Mouse (Mus musculus): ENCODE data around the gene Rasa3. TPM values are rescaled to one million over a fixed set of nuclear protein-coding genes. Genes with fewer than 3 reads are reported as not detected.

Rasa3 gene
- total RNA-seq, 2 experiments from 2014 or later, result 7.5 to 11.8 TPM

DNA sequence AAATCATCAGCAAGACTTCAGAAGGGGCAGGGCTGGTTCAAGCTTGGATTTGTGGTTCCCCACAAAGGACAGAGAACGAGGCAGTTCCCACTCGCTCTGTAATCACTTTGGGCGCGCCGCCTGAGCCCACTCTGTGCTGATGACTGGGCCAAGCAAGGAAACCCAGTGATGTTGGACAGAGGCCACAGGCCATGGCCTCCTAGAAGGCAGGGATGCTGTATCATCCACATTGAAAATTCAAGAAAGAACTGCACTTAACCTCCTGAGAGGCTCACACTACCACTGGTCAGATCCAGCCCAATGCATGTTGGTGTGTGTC, 22.4 kb downstream of the Rasa3 start:
- DNase-seq, result no peak
- intact Hi-C loops (cut with DNase I), result no loop called here

DNA sequence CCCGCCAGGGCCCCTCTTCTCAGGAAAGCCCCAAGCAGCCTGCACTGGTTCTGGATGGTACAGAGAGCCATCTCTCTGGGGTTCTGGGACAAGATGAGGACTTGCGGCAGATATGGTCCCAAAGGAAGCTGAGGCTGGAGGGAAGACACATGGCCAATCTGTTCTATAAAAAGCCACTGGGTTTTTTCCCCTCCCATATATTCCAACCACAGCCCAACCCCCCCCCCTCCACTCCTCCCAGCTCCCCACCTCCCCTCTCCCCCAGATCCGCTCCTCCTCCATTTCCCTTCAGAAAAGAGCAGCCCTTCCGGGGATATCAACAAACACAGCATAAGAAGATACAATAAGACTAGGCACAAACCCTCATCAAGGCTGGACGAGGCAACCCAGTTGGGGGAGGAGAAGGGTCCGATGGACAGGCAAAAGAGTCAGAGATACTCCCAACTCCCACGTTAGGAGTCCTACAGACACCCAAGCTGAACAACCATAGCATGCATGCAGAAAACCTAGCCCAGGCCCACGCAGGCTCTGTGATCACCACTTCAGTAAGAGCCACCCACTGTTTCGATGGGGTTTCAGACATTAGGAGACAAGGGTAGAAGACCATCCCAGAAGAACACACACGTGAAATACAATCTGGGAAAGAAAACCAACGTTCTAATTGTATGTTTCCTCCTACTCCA, 22.9 kb downstream of the Rasa3 start:
- DNase-seq, result no peak
- intact Hi-C loops (cut with DNase I), result no loop called here

DNA sequence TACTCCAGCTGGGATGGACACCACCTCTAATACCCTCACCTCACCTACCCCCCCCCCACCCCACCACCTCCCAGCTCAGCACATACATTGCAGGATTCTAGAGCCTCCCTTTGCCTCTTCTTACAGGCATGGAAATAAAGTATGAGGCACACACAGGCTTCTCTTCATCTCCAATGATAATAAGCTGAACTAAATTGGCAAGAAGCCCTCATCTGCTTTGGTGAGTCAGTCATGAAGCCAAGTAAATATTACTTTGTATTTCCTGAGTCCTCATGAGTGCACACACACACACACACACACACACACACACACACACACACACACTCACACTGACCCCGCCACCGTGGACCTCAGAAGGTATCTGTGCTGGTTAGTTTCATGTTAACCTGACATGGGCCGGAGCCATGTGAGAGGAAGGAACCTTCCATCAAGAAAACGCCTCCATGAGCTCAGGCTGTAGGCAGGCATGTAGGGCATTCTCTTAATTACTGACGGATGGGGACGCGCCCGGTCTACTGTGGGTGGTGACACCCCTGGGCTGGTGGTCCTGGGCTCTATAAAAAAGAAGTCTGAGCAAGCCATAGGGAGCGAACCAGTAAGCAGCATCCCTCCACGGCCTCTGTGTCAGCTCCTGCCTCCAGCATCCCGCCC, 26.7 kb downstream of the Rasa3 start:
- intact Hi-C loops (cut with DNase I), result no loop called here
- DNase-seq, result no peak

DNA sequence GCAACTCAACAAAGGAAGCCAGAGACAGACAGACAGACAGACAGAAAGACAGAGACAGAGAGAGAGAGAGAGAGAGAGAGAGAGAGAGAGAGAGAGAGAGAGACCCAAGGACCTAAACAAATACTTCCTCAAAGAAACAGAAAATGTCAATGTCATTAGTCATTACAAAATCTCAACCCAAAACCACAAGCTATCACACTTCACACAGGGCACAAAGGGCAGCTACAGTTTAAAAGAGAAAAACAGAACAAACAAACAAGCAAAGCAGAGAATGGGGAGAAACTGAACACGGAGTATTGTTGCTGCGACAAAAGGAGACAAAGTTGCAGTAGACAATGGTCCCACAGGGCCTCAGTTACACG, 28.3 kb downstream of the Rasa3 start:
- intact Hi-C loops (cut with DNase I), result no loop called here
- no peak for DNase-seq

DNA sequence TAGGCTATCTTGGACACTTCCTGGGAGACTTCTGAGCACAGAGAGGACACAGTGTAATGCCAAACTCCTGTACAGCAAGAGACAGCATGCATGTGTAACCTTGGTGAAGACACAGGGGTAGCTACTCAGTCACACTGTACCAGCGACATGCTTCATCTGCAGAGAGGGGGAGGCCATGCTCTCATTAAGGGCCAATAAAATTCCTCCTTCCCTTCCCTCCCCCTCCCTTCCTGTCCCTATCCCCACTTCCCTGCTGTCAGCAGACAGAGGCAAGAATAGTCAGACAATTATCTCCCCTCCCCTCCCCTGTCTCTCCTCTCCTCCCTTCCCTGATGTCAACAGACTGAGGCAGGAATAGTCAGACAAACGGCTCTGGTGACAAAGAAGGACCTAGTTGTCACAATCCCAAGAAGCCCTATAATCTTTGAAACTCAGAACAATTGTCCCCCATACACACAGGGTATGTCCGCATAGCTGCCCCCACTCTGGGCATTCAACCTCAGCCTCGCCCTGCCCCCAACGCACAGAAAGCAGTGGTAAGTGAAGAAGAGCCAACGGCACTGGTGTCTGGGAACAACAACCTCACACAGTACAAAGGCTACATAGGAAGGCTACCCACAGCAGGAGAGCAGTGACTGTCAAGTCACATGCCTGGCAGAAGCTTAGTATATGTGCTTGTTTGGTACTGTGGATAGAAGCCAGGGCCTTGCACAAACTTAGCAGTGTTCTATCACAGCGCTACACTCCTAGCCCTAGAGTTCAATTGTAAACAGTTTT, 28.8 kb downstream of the Rasa3 start:
- DNase-seq, result no peak
- intact Hi-C loops (cut with DNase I), result no loop called here

DNA sequence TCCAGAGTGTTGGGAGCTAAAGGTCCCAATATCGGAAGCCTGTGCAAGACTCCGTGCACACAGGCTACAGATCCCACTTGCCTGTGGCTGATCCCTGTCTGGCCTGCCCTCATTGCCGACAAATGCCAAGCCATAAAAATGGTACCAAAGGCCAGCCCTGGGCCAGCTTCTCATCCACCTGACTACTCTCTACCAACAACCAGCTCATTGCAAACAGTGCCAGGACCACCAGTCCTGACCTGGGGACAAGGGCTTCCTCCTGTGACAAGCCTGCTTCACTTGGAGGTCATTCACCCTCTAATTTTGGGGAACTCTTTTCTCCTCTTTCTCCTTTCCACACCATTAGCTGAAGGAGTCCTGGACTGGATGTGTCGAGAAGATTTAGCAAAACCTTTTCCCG, 29.8 kb downstream of the Rasa3 start:
- intact Hi-C loops (cut with DNase I), result no loop called here
- no peak for DNase-seq

DNA sequence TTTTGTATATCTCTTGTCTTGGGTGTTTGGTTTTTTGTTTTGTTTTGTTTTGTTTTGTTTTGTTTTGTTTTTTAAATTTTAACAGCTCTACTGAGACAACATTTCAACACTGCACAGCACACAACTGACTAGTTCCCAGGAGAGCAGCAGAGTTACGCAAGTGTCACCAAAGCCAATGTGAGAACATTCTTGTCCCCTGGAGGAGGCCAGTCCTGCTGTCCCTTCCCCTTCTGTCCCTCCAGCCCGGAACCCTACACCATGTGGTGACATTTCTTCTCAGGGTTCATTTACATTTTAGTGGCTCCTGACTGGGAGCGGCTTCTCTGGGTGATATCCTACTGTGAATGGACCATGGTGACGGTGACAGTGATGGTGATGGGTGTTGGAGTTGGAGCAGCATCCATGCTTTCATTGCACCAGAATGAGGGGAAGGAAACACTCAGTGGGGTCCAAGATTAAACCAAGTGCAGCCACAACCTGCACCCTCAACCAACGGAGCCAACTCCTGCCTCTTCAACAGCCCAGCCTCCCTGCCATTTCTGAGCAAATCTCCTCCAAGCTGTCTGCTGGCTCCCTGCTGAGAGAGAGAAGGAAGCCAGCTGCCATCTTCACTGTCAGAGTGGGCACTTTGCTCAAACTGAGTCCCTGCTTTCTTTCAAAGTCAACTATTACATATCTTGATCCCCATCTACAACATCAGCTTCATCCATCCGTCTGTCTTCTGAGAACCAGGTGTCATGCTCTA, 32.3 kb downstream of the Rasa3 start:
- intact Hi-C loops (cut with DNase I), result no loop called here
- DNase-seq, result peak in 1 of 2 experiments; percentile 44

DNA sequence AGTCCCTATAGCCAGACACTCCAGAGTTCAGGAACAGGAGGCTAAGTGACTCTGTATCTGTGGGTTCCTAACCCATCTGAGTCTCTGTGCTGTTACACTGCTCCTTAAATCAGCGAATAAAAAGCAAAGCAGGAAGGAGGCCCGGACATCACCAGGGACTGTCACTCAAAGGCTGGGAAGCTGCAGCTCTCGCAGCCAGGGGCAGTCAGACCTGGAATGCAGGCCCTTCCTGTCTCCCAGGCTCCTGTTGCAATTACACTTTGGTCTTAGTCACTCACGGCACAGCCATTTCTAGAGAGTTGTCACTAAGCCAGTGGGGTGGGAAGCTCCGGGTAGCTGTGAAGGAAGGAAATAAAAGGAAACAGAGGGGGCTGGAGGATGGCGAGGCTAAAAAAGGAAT, 33.2 kb downstream of the Rasa3 start:
- intact Hi-C loops (cut with DNase I), result no loop called here
- DNase-seq, result peak in 1 of 2 experiments; percentile 18

DNA sequence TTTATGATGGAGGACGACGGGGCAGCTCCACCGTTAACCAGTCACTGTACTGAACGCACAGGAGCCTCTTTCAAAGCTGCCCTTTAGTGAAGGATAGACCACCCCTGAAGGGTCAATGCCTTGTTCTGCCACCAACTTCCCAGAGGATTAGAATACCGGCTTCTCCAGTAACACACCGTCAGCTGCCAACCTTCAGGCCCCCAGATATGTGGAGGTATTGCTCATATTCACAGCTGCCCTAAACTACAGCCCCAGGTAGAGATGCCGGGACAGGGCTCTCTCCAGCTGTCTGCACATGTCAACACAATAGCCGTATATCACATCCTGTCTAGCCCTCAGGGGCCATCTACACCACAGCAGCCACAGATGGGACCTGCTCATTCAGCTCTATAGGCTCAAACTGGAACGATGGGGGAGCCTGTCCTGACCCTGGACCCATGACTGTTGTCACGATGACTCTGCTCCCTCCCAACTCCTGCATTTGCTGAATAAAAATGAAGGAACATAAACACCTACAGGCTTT, 34.7 kb downstream of the Rasa3 start:
- intact Hi-C loops (cut with DNase I), result no loop called here

DNA sequence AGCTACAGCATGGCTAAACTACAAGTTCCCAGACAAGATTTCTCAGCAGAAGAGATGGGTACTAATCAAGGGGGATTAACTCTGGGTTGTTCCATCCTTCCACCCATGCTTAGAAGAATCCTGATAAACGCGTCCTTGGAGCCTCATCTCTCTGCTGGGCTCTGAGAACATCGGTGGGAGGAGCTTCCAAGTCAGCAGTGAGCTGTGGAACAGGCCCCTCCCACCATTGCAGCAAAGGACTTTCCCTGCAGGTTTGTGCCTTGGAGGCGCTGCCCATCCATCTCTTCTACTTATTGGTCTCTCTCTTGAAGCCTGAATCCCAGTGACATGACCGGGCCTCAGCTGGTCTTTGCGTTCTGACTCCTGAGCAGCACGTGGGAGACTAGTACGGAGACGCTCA, 36.2 kb downstream of the Rasa3 start:
- intact Hi-C loops (cut with DNase I), result no loop called here
- no peak for DNase-seq

More for the DNA sequence above, 34.7 kb downstream of the Rasa3 start:
- no peak for DNase-seq

DNA sequence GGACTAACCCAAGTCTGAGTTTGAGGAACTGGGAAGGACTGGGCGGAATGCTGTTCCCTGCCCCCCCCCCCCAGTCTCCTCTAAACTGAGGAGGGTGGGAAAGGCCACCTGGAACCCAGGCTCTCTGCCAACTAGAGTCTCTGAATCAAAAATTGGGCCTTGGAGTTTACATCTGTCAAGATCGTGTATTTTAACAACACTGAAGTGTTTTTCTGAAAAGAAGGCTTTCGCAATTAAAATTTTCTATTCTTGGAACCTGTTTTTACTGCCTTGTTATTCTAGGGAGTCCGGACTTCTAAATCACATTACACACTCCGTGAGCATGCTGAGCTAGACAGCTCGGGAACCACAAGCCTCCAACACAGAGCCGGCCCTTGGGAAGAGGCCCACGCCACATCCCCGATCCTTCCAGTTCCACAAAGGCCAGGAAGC, 36.9 kb downstream of the Rasa3 start:
- intact Hi-C loops (cut with DNase I), result no loop called here

DNA sequence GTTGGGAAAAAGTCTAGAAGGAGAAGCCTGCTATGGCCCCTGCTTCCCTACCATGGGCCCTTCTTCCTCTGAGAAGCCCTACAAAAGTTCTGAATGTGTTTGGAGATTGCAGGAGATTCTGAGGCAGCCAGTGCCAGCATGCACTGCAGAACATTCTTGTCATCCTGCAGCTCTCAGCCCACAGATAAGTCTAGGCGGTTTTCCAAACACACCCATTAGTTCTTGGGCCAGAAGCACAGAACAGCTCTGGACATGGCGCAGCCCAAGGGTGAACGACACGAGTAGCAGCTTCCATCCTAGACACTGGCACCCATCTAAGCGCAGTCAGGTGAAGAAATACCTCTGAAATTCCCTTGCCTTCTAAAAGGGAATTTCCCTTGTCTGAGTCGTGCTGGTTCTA, 44.3 kb downstream of the Rasa3 start:
- intact Hi-C loops (cut with DNase I), result no loop called here
- DNase-seq, result no peak

More for the DNA sequence above, 36.9 kb downstream of the Rasa3 start:
- peak in 1 of 2 experiments; percentile 47 for DNase-seq

DNA sequence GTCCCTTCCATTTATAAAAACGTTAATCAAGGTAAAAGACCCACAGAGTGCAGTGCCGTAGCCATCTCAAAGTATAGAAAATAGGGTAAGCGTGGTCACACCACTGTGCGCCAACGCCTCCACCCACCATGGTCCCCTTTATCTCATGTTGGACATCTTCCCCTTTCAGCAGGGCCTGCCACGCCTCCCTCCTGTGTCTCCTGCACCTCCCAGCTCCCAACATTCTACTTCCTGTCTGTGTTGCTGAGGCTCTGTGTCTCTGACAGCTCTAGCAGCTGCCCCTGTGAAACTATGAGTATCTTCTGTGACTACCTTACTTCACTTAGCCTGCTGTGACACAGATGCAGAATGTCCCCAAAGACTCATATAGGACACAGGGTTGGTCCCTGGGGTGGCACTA, 45.1 kb downstream of the Rasa3 start:
- intact Hi-C loops (cut with DNase I), result no loop called here
- DNase-seq, result no peak

DNA sequence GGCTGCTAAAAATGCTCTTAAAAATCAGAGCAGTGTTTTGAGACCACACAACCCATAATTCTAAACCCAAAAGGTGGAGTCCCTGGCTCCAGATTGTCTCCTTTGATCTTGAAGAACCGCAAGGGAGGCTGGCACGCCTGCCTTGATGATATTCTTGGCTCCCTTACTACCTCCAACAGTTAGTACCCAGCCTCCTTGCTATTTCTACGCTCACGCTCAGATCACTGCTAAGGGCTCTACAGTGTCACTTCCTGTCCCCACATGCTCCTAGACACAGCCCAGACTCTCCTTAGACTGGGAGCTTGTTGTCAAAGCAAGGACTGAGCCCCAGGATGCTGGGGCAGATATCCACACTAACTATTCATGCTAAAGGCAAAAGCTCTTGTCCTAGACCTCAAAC, 46.6 kb downstream of the Rasa3 start:
- DNase-seq, result no peak
- intact Hi-C loops (cut with DNase I), result no loop called here

DNA sequence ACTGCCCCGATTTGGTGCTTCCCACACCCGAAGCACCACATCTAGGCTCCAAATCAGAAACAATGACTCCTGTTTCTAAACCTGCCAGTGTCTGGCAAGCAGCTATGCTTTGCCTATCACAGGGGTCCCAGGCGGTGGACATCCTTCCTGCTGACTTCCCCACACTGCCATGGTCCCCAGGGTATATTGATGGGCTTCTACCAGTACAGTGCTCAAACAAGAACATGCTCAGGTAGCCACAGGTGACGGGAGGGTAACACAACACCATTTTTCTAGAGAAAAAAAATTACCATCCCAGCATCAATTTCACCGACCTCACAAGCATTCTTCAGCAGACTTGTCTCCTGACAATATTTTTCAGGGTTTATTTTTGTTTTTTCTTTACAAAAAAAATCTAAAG, 47.2 kb downstream of the Rasa3 start:
- intact Hi-C loops (cut with DNase I), result no loop called here
- DNase-seq, result no peak

DNA sequence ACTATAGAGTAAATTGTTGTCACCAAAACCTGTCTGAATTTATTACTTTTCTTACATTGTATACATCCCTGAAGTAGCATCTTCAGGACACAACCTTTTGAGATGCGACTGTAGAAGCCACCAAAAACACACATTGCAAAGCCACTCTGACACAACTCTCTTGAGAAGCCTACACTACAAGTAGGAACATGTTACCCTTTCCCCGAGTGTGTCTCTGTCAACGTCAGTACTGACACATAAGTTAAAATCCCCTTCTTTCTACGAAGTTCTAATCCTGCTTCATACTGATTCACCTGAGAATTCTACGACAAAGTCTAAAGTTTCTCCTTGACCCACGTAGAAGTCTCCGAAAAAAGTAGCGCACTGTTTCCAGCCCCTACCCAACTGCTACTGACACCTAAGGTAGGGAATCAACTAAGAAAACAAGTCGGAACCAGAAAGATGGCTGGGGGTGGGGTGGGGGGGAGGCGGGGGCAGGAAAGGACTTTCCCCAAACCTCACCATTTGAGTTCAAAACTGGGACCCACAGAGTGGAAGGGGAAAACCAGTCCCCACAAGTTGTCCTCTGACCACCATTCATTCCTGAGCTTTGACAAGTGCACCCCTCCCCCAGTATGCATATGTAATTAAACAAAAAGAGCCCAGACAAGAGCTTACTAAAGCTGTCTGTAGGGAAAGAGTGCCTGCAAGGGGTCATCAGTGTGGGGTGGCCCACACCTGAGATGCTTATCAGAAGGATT, 47.9 kb downstream of the Rasa3 start:
- intact Hi-C loops (cut with DNase I), result no loop called here
- no peak for DNase-seq

DNA sequence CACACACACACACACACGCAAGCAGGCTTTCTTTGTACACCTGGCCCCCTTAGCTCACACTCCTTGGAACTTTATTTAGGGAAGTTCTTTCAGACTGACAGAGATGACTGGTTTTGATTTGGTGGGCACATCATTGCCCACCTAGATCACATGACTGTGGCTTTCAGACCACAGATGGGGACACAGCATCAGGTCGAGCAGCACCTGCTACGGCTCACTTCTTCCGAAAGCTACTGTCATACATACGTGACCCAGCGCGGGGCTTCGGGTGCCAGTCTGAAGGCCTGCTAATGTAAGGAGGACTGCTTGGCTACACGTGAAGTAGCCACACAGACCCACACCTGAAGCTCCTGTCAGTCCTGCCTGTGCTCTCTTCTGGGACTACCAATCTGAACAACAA, 49.3 kb downstream of the Rasa3 start:
- DNase-seq, result no peak
- intact Hi-C loops (cut with DNase I), result no loop called here

DNA sequence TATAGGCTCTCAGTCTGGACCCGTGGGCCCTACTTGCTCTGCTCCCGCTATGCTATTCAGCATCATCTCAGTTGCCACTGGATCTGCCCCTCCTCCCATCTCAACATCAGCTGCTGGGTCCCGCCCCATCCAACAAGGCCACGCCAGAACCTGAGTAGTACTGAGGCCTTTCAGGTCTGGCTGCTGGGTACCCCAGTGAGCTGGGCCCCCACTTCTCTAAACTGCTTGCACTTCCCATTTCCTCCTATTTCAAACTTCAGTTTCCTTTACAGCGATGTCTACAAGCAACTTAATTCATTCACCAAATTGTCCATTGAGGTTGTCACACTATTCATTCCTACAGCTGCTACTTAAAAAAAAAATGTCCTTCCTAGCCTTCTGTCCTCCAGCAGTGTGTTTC, 49.8 kb downstream of the Rasa3 start:
- intact Hi-C loops (cut with DNase I), result no loop called here

DNA sequence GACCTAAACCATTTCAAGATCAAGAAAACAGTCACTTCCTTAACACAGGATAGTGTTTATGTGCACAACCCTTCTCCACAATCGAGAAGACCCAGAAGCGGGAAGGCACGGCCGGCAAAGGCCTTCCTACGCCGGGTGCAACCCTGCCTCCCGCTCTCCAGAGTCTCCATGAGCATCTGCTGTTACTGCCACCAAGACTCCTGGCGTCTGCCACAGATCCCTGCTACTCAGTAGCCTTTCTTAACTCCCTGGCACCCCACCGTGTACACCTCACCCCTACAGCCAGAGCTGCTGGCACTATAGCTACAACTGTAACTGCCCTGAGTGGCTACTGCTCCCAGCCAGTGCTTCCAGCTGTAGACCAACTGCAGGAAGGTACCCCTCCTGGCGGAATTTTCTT, 51.3 kb downstream of the Rasa3 start:
- intact Hi-C loops (cut with DNase I), result no loop called here

More for the DNA sequence above, 49.8 kb downstream of the Rasa3 start:
- no peak for DNase-seq

DNA sequence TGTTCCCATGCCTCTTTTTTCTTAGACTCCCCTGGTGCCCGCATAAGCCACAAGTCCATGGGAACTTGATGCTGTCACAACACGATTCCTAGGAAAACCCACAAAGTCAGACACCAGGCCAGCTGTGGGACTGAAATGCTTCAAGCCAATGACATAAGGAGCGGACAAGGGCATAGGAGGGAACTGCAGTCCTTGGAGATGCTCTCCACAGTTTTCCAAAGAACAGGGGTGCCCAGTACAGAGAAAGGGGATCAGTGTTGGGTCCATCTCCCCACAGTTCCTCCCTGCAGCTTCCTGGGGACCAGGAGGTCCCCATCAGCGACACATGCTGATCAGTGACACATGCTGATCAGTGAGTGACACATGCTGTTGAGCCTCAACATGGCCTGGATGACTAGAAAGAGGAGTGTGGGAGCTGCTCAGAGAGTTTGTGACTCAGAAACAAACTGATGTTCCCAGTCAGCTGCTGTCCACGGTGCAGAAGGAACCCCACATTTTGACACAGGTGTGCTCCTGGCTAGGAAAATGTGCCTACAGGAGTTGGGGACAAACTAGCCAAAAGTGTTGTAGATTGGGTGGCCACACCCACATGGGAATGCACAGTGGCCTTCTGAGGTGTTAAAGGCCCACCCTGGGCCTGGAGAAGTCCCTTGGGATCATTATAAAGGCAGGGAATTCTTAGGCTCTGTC, 52.0 kb downstream of the Rasa3 start:
- DNase-seq, result no peak
- intact Hi-C loops (cut with DNase I), result no loop called here

More for the DNA sequence above, 51.3 kb downstream of the Rasa3 start:
- DNase-seq, result no peak
